Mouse (Mus musculus) hindbrain, embryonic 11.5 days (tissue): ENCODE data around the gene Hspe1. TPM values are rescaled to one million over a fixed set of nuclear protein-coding genes. Genes with fewer than 3 reads are reported as not detected.
A peak's percentile ranks its signal among the peaks of the same experiment; 100 is the strongest.

Source experiments
- ATAC-seq: fragments of 200-750 bp; cut with Nextera tagmentation; 2 replicates; pipeline ENCODE4 v1.8.0; 2017; ENCODE audit warnings: mild to moderate bottlenecking, moderate TSS enrichment, moderate library complexity; ENCODE audit not compliant: low FRiP score
- DNase-seq: peaks from one replicate; pipeline ENCODE4 v3.0.0-alpha.2; 2015; ENCODE audit warnings: low spot score
- H3K27ac ChIP-seq: fragments of 300-500 bp; sonication (generic); 2 replicates; pipeline ENCODE4 v1.5.1; 2014; ENCODE audit warnings: mild to moderate bottlenecking, low read depth, low read length
- H3K27me3 ChIP-seq: fragments of 300-500 bp; sonication (generic); 2 replicates; pipeline ENCODE4 v1.6.1; 2014; ENCODE audit warnings: mild to moderate bottlenecking, low read length, moderate library complexity, mixed read lengths; ENCODE audit not compliant: control insufficient read depth, insufficient read depth
- H3K36me3 ChIP-seq: fragments of 300-500 bp; sonication (generic); 2 replicates; pipeline ENCODE4 v1.6.1; 2014; ENCODE audit warnings: mild to moderate bottlenecking, low read length, moderate library complexity, mixed read lengths; ENCODE audit not compliant: control insufficient read depth, insufficient read depth
- H3K4me1 ChIP-seq: fragments of 300-500 bp; sonication (generic); replicated peaks from 2 replicates; pipeline ENCODE4 v1.6.1; 2014; ENCODE audit warnings: low read length, mixed read lengths; ENCODE audit not compliant: control insufficient read depth, insufficient read depth
- H3K4me2 ChIP-seq: fragments of 300-500 bp; sonication (generic); replicated peaks from 2 replicates; pipeline ENCODE4 v1.6.1; 2014; ENCODE audit warnings: mild to moderate bottlenecking, low read depth, low read length
- H3K4me3 ChIP-seq: fragments of 300-500 bp; sonication (generic); 2 replicates; pipeline ENCODE4 v1.5.1; 2014; ENCODE audit warnings: low read depth, low read length
- H3K9ac ChIP-seq: fragments of 300-500 bp; sonication (generic); 2 replicates; pipeline ENCODE4 v1.6.1; 2014; ENCODE audit warnings: low read depth, low read length
- H3K9me3 ChIP-seq: fragments of 300-500 bp; sonication (generic); 2 replicates; pipeline ENCODE4 v1.6.1; 2016; ENCODE audit warnings: low read length; ENCODE audit not compliant: control insufficient read depth
- WGBS: fragments of 180-500 bp; shearing (Covaris S2); extraction: QIAGEN DNeasy Blood & Tissue Kit; methylation state at CpG from one replicate; pipeline ENCODE4 v1.1.7; 2014; 5-methylcytosine and 5-hydroxymethylcytosine counted together
- polyA plus RNA-seq: library from polyadenylated mRNA; unstranded; fragments of >200 nt; fragmentation: Nextera tagmentation; extraction: Ambion mirVana; gene quantifications from 2 replicates; pipeline ENCODE4 v1.2.1, GENCODE M21; 2014

Hspe1 gene
- polyA plus RNA-seq, 1 experiment from 2014 or later, result 434 TPM

DNA sequence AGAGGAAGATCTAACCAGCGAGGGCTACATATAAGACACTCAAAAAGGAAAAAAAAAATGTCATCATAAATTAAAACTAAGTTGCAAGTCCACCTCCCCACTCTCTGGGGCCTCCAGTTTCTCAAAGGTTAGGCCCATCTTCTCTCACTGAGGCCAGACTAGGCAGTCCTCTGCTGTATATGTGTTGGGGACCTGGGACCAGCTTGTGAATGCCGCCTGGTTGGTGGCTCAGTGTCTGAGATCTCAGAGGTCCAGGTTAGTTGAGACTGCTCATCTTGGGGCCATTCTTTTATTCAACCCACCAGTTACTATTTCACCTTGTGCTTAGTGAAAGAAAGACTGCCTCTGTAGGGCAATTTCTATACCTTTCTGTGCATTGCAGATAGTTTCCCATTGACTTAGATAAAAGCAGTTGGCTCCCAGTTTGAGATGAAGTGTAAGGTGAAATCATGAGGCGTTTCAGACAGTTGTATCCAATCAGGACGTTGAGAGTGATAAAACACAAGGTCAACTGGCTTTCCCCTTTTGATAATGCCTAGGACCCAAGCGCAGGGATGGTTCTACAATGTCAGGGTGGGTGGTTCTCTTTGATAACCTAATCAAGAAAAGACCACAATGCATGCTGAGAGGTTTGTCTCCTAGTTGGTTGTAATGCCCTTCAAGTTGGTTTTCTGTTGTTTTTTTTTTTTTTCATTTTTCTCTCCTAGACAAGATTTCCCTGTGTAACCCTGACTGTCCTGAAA, 12.1 kb upstream of the Hspe1 start:
- no peaks in the 10 kb centered on the region for H3K9me3 ChIP-seq
- no peak overlapping the region for H3K27ac ChIP-seq
- no peak overlapping the region for H3K9ac ChIP-seq
- no peak for DNase-seq
- H3K4me3 ChIP-seq, result no peak overlapping the region
- H3K36me3 ChIP-seq, result peaks cover 6% of the 10 kb centered on the region; the same call in 1 of the 2 replicates
- H3K4me2 ChIP-seq, result no peak overlapping the region
- no peaks in the 10 kb centered on the region for H3K4me1 ChIP-seq
- no peak for ATAC-seq
- WGBS, result 79% methylated on average over 5 of the region's 5 CpGs
- no peaks in the 10 kb centered on the region for H3K27me3 ChIP-seq

DNA sequence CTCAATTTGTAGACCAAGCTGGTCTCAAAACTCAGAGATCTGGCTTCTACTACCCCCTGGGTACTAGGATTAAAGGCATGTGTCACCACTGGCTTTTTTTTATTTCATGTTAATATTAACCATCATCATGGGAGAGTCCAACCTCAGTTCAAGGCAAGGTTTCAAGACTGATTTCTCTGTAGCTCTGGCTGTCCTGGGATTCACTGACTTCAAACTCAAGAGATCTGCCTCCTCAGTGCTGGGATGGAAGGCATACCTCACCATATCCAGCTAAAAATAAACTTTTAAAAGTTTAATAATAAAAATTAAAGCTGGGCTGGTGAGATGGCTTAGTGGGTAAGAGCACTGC, 11.6 kb upstream of the Hspe1 start:
- H3K4me1 ChIP-seq, result no peaks in the 10 kb centered on the region
- no peaks in the 10 kb centered on the region for H3K9me3 ChIP-seq
- DNase-seq (no peak), ATAC-seq (no peak)
- H3K27ac ChIP-seq, result no peak overlapping the region
- H3K4me2 ChIP-seq, result no peak overlapping the region
- peaks cover 6% of the 10 kb centered on the region; the same call in 1 of the 2 replicates for H3K36me3 ChIP-seq
- H3K9ac ChIP-seq, result no peak overlapping the region
- no peaks in the 10 kb centered on the region for H3K27me3 ChIP-seq
- H3K4me3 ChIP-seq, result no peak overlapping the region

DNA sequence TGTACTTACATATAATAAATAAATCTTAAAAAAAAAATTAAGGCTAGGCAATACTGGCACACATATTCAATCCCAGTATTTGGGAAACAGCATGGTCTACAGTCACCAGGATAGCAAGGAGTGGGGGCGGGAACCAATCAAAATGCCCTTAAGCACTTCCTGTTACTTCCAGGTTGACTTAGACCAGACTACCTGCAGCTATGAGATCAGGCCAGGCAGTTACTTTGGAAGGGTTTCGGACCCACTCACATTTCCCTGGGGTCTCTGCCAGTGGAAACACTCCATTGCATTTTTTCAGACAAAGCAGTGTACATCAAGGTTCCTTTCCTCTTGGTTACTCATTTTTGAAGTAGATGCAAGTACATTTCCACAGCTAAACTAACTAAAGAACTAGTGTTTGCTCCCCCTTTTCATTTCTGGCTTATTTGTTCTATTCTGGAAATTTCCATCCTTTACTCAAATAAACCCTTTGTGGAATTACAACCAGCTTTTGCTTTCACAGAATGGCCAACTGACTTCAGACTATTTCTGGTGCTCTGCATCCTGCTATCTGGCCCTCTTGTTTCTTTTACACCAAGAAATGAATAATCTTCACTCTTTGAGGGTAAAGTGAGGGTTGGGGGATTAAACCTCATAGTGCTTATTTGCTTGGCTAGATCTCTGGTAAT, 10.9 kb upstream of the Hspe1 start:
- peaks cover 6% of the 10 kb centered on the region; the same call in 1 of the 2 replicates for H3K36me3 ChIP-seq
- no peak overlapping the region for H3K4me3 ChIP-seq
- WGBS, result 86% methylated on average over 2 of the region's 2 CpGs

DNA sequence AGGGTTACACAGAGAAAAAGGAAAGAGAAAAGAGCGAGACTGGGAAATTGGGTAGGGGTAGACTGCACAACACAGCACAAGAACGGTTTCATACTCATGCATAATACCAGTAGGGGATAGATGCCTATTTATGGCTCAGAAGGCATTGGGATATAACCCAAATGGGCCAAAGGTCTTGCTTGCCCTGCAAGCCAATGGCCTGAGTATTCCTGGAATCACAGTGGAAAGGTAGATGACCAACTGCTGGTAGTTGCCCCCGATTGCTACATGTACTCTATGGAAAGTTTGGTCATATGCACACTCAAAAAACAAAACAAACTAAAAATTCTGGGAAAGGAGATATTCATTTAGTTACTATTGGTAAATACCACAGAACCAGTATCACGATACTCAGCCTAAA, 8.3 kb upstream of the Hspe1 start:
- H3K27me3 ChIP-seq, result no peaks in the 10 kb centered on the region

More for the DNA sequence above, 10.9 kb upstream of the Hspe1 start:
- no peak overlapping the region for H3K9ac ChIP-seq
- H3K4me2 ChIP-seq, result no peak overlapping the region
- H3K27ac ChIP-seq, result no peak overlapping the region
- no peaks in the 10 kb centered on the region for H3K4me1 ChIP-seq
- no peaks in the 10 kb centered on the region for H3K27me3 ChIP-seq
- no peaks in the 10 kb centered on the region for H3K9me3 ChIP-seq
- DNase-seq (no peak), ATAC-seq (peak; percentile 22; the same call in 1 of the 2 replicates)

DNA sequence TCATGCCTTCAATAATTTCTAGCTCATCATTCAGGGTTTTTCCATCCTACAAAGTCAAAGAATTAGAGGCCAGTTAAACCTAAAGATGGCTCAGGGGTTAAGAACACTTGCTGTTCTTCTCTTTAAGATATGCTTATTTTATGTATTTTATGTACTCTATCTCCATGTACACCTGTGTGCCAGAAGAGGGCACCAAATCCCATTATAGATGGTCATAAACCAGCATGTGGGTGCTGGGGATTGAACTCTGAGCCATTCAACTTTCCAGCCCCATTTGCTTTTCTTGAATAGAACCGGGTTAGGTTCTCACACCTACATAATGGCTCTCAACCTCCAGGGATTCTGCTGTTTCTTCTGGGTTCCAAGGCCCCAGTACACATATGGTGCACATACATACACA, 5.8 kb upstream of the Hspe1 start:
- Histone ChIP-seq H3K4me3 (no peak overlapping the region), H3K27ac (no peak overlapping the region), H3K4me1 (no peaks in the 10 kb centered on the region), H3K9me3 (no peaks in the 10 kb centered on the region), H3K36me3 (peaks cover 18% of the 10 kb centered on the region; the same call in 1 of the 2 replicates), H3K4me2 (no peak overlapping the region), H3K27me3 (no peaks in the 10 kb centered on the region), H3K9ac (no peak overlapping the region)
- no peak for ATAC-seq
- peak; percentile 25 for DNase-seq
- 74% methylated on average over 1 of the region's 1 CpGs for WGBS

More for the DNA sequence above, 8.3 kb upstream of the Hspe1 start:
- DNase-seq (no peak), ATAC-seq (no peak)
- H3K27ac ChIP-seq, result no peak overlapping the region
- WGBS, result 92% methylated on average over 4 of the region's 4 CpGs
- H3K4me3 ChIP-seq, result no peak overlapping the region
- H3K4me1 ChIP-seq, result no peaks in the 10 kb centered on the region
- no peak overlapping the region for H3K9ac ChIP-seq
- H3K36me3 ChIP-seq, result peaks cover 18% of the 10 kb centered on the region; the same call in 1 of the 2 replicates
- H3K4me2 ChIP-seq, result no peak overlapping the region
- H3K9me3 ChIP-seq, result no peaks in the 10 kb centered on the region

DNA sequence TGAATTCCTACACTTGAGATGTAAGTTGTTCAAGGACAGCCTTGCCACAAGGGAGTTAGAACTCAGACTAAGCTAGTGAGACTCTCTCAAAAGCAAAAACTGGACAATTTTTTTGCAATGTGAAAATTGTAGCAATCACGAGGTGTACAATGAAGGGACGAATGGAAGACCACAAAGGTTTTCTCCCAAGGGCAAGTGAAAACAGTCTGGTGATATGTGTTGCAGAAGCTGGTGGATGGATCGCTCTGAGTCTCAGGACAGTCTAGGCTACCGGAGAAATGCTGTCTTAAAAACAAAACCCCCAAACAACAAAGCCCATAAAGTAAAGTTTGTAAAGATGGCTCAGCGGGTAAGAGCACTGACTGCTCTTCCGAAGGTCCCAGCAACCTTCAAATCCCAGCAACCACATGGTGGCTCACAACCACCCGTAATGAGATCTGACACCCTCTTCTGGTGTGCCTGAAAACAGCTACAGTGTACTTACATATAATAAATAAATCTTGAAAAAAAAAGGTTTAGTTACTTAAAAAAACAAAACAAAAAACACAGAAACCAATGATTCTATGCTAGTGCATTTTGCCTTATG, 2.1 kb upstream of the Hspe1 start:
- H3K4me1 ChIP-seq, result 0 out of 2 replicates have a peak, but pooled peaks cover 2% of the 10 kb centered on the region
- ATAC-seq, result no peak

DNA sequence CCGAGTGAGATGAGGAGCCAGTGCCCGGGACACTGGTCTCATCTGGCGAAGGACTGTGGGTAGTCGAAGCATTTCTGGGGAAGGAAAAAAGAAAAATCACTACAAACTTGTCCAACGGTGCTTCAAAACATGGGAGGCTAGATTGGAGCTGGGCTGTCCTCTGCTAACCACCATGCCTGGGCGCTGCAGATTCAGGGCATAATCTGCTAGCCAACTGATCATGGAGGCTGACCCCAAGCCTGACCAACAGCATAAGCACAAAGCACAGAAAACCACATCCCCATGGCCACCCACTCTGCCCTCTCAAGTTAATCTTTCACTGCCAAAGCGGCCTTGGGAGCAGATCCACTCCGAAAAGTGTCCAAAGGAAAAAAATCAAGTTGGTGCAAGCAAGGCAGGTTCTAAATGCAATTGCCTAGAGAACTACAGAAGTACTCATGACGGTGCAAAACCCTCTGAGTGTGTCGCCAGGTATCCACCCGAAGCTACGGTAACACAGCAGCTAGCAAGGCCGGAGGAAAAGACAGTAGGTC, 998 bp upstream of the Hspe1 start:
- no peaks in the 10 kb centered on the region for H3K27me3 ChIP-seq
- ATAC-seq (no peak), DNase-seq (no peak)
- no peaks in the 10 kb centered on the region for H3K9me3 ChIP-seq
- H3K4me2 ChIP-seq, result peak overlapping the region; percentile 77
- WGBS, result 2% methylated on average over 13 of the region's 13 CpGs
- H3K4me3 ChIP-seq, result peak overlapping the region; percentile 91
- 0 out of 2 replicates have a peak, but pooled peaks cover 2% of the 10 kb centered on the region for H3K4me1 ChIP-seq
- peak overlapping the region; percentile 96 for H3K27ac ChIP-seq
- peaks cover 12% of the 10 kb centered on the region; the same call in 1 of the 2 replicates for H3K36me3 ChIP-seq
- H3K9ac ChIP-seq, result peak overlapping the region; percentile 95

More for the DNA sequence above, 2.1 kb upstream of the Hspe1 start:
- no peaks in the 10 kb centered on the region for H3K27me3 ChIP-seq
- H3K27ac ChIP-seq, result no peak overlapping the region
- peaks cover 12% of the 10 kb centered on the region; the same call in 1 of the 2 replicates for H3K36me3 ChIP-seq
- H3K4me3 ChIP-seq, result peak overlapping the region; percentile 91; the same call in 1 of the 2 replicates
- no peak overlapping the region for H3K9ac ChIP-seq
- H3K4me2 ChIP-seq, result peak overlapping the region; percentile 77; the same call in 1 of the 2 replicates
- 55% methylated on average over 7 of the region's 7 CpGs for WGBS
- no peak for DNase-seq
- H3K9me3 ChIP-seq, result no peaks in the 10 kb centered on the region

DNA sequence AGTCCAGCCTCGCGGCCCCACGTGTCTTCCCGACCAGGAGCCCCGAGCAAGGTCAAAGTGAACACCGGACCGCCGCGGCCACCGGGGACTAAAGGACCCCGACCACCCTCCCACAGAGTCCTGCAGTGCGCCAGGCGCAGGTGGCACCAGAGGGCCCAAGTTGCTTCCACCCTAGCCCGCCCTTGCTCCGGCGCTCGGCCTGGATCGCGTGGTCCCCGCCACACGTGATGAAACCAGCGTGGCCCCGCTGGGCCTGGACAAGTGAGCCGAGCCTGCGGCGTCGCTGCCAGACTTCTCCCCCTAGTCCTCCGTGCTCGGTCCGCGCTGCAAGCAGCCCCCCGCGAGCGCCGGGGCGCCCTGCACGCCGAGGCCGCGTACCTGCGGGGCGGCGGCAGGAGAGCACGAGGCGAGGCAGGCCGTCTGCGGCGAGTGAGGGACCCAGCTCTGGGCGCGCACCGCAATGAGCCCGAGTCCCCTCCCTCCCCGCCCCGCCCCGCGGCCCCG, 479 bp upstream of the Hspe1 start:
- peak overlapping the region; percentile 77 for H3K4me2 ChIP-seq
- no peaks in the 10 kb centered on the region for H3K27me3 ChIP-seq
- H3K4me1 ChIP-seq, result 0 out of 2 replicates have a peak, but pooled peaks cover 2% of the 10 kb centered on the region
- H3K9me3 ChIP-seq, result no peaks in the 10 kb centered on the region
- ATAC-seq (peak; percentile 57), DNase-seq (no peak)
- peak overlapping the region; percentile 95 for H3K9ac ChIP-seq
- under 1% methylated on average over 46 of the region's 57 CpGs for WGBS
- H3K27ac ChIP-seq, result peak overlapping the region; percentile 96
- H3K4me3 ChIP-seq, result peak overlapping the region; percentile 91
- H3K36me3 ChIP-seq, result peaks cover 9% of the 10 kb centered on the region; the same call in 1 of the 2 replicates
